Mouse (Mus musculus): ENCODE measurements at regions not wholly inside any gene's neighbourhood (a gene's known extent, or its start where the extent isn't known, plus 50 kb on each side); places are given as distances from the start of the nearest gene placed in this dataset.
"Not testable (repeated sequence)": the region's sequence is repeated elsewhere in the genome, so short reads cannot be mapped to it uniquely, and the experiment has no call there.

- Histone ChIP-seq H3K4me2 (ENCODE audit: low read depth, low read length) (no peak overlapping the region), H3K36me3 (replicated peaks; ENCODE audit: control insufficient read depth, insufficient read depth, low read depth, low read length) (no peaks in the 10 kb centered on the region), H3K27ac (replicated peaks; ENCODE audit: low read depth, low read length) (no peak overlapping the region), H3K27me3 (ENCODE audit: control insufficient read depth, insufficient read depth, low read length) (no peaks in the 10 kb centered on the region), H3K9ac (replicated peaks; ENCODE audit: low read length) (no peak overlapping the region), H3K4me1 (ENCODE audit: control insufficient read depth, insufficient read depth, low read length) (no peaks in the 10 kb centered on the region), H3K4me3 (ENCODE audit: low read depth, low read length) (no peak overlapping the region), H3K9me3 (replicated peaks; ENCODE audit: control insufficient read depth, low read length) (no peaks in the 10 kb centered on the region)
- DNase-seq (ENCODE audit: low spot score), result no peak
- ATAC-seq (replicated peaks; ENCODE audit: insufficient number of reproducible peaks, low FRiP score, low TSS enrichment, low read depth), result no peak
Observed at GRCm38 (mm10) chr13:85901796-85902195, 144.9 kb downstream of the Cox7c start.

DNA sequence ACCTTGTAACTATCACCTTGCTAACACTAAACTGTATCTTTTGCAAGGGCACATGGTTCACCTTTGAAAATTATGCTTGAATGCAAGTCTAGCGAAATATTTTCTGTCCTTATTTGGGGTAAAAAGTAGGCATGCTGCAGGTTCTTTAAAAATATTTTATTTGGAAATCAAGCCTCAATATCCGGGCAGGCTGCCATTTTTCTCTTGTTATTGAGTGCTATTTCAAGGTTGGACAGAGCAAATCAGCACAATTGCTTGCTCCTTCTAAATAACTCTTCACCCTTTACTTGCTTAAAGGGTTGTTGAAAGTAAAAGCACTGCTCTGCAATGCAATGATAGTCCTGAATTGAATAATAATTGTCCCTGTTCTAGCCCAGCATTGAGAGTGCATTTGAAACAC, 149.0 kb downstream of the Cox7c start:
- Histone ChIP-seq H3K4me1 (ENCODE audit: control insufficient read depth, insufficient read depth, low read length) (no peaks in the 10 kb centered on the region), H3K9ac (replicated peaks; ENCODE audit: low read length) (no peak overlapping the region), H3K36me3 (replicated peaks; ENCODE audit: control insufficient read depth, insufficient read depth, low read depth, low read length) (no peaks in the 10 kb centered on the region), H3K9me3 (replicated peaks; ENCODE audit: control insufficient read depth, low read length) (no peaks in the 10 kb centered on the region), H3K27me3 (ENCODE audit: control insufficient read depth, insufficient read depth, low read length) (no peaks in the 10 kb centered on the region), H3K4me2 (ENCODE audit: low read depth, low read length) (no peak overlapping the region), H3K27ac (replicated peaks; ENCODE audit: low read depth, low read length) (no peak overlapping the region), H3K4me3 (ENCODE audit: low read depth, low read length) (no peak overlapping the region)
- WGBS, result 77% methylated on average over 2 of the region's 2 CpGs
- ATAC-seq (replicated peaks; ENCODE audit: insufficient number of reproducible peaks, low FRiP score, low TSS enrichment, low read depth), result no peak
- no peak for DNase-seq (ENCODE audit: low spot score)

DNA sequence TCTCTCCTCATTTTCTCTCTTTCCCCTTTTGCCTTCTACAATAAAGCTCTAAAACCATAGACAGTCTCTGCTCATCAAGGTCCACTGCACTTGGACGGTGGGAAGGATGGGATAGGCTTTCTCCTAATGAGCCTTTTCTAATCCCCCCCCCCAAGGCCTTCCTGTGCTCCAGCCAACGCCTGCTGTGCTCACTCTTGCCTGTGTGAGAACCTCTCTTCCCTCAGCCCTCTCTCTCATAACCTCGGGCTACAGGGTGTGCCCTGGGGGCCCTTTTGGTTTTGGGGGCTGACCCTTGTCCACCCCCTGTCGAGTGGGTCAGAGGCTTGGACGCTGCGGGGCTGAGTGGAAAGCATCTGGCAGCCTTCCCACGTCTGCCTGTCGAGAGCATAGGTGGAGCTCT, 151.6 kb downstream of the Cox7c start:
- H3K36me3 ChIP-seq (replicated peaks; ENCODE audit: control insufficient read depth, insufficient read depth, low read depth, low read length), result no peaks in the 10 kb centered on the region
- no peaks in the 10 kb centered on the region for H3K27me3 ChIP-seq (ENCODE audit: control insufficient read depth, insufficient read depth, low read length)
- no peak for DNase-seq (ENCODE audit: low spot score)
- H3K4me2 ChIP-seq (ENCODE audit: low read depth, low read length), result no peak overlapping the region
- no peak overlapping the region for H3K4me3 ChIP-seq (ENCODE audit: low read depth, low read length)
- no peaks in the 10 kb centered on the region for H3K9me3 ChIP-seq (replicated peaks; ENCODE audit: control insufficient read depth, low read length)
- 29% methylated on average over 8 of the region's 8 CpGs for WGBS
- H3K4me1 ChIP-seq (ENCODE audit: control insufficient read depth, insufficient read depth, low read length), result no peaks in the 10 kb centered on the region
- no peak overlapping the region for H3K9ac ChIP-seq (replicated peaks; ENCODE audit: low read length)
- H3K27ac ChIP-seq (replicated peaks; ENCODE audit: low read depth, low read length), result no peak overlapping the region
- peak; percentile 78; the same call in 1 of the 2 replicates for ATAC-seq (replicated peaks; ENCODE audit: insufficient number of reproducible peaks, low FRiP score, low TSS enrichment, low read depth)

DNA sequence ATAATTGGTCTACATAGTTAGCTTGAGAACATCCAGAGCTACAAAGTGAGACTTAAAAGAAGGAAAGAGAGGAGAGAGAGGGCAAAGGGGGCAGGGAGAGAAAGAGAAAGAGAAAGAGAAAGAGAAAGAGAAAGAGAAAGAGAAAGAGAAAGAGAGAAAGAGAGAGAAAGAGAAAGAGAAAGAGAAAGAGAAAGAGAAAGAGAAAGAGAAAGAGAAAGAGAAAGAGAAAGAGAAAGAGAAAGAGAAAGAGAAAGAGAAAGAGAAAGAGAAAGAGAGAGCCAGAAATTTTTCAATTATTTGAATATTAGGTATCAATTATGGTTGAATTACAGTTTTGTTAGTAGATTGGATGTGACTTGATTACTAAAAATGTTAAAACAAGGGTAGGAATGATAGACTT, 156.9 kb downstream of the Cox7c start:
- H3K9me3 ChIP-seq (replicated peaks; ENCODE audit: control insufficient read depth, low read length); H3K27ac ChIP-seq (replicated peaks; ENCODE audit: low read depth, low read length); DNase-seq (ENCODE audit: low spot score); ATAC-seq (replicated peaks; ENCODE audit: insufficient number of reproducible peaks, low FRiP score, low TSS enrichment, low read depth); H3K27me3 ChIP-seq (ENCODE audit: control insufficient read depth, insufficient read depth, low read length); H3K4me2 ChIP-seq (ENCODE audit: low read depth, low read length); H3K4me1 ChIP-seq (ENCODE audit: control insufficient read depth, insufficient read depth, low read length); H3K36me3 ChIP-seq (replicated peaks; ENCODE audit: control insufficient read depth, insufficient read depth, low read depth, low read length); H3K4me3 ChIP-seq (ENCODE audit: low read depth, low read length); H3K9ac ChIP-seq (replicated peaks; ENCODE audit: low read length): not testable (repeated sequence)

GRCm38 (mm10) chr13:85882817-85883216, 163.9 kb downstream of the Cox7c start:
- Histone ChIP-seq H3K4me1 (ENCODE audit: control insufficient read depth, insufficient read depth, low read length) (no peaks in the 10 kb centered on the region), H3K27me3 (ENCODE audit: control insufficient read depth, insufficient read depth, low read length) (no peaks in the 10 kb centered on the region), H3K9ac (replicated peaks; ENCODE audit: low read length) (no peak overlapping the region), H3K4me3 (ENCODE audit: low read depth, low read length) (no peak overlapping the region), H3K4me2 (ENCODE audit: low read depth, low read length) (no peak overlapping the region), H3K27ac (replicated peaks; ENCODE audit: low read depth, low read length) (no peak overlapping the region), H3K9me3 (replicated peaks; ENCODE audit: control insufficient read depth, low read length) (no peaks in the 10 kb centered on the region), H3K36me3 (replicated peaks; ENCODE audit: control insufficient read depth, insufficient read depth, low read depth, low read length) (no peaks in the 10 kb centered on the region)
- 77% methylated on average over 2 of the region's 2 CpGs for WGBS
- DNase-seq (ENCODE audit: low spot score) (no peak), ATAC-seq (replicated peaks; ENCODE audit: insufficient number of reproducible peaks, low FRiP score, low TSS enrichment, low read depth) (no peak)

- Histone ChIP-seq H3K27ac (replicated peaks; ENCODE audit: low read depth, low read length) (no peak overlapping the region), H3K4me2 (ENCODE audit: low read depth, low read length) (no peak overlapping the region), H3K4me3 (ENCODE audit: low read depth, low read length) (no peak overlapping the region), H3K36me3 (replicated peaks; ENCODE audit: control insufficient read depth, insufficient read depth, low read depth, low read length) (no peaks in the 10 kb centered on the region), H3K9me3 (replicated peaks; ENCODE audit: control insufficient read depth, low read length) (no peaks in the 10 kb centered on the region), H3K4me1 (ENCODE audit: control insufficient read depth, insufficient read depth, low read length) (no peaks in the 10 kb centered on the region), H3K27me3 (ENCODE audit: control insufficient read depth, insufficient read depth, low read length) (no peaks in the 10 kb centered on the region), H3K9ac (replicated peaks; ENCODE audit: low read length) (no peak overlapping the region)
- 89% methylated on average over 2 of the region's 2 CpGs for WGBS
- ATAC-seq (replicated peaks; ENCODE audit: insufficient number of reproducible peaks, low FRiP score, low TSS enrichment, low read depth) (no peak), DNase-seq (ENCODE audit: low spot score) (no peak)
Observed at GRCm38 (mm10) chr13:85863745-85864144, 183.0 kb downstream of the Cox7c start.

GRCm38 (mm10) chr13:85848276-85848675, 198.4 kb downstream of the Cox7c start:
- ATAC-seq (replicated peaks; ENCODE audit: insufficient number of reproducible peaks, low FRiP score, low TSS enrichment, low read depth) (no peak), DNase-seq (ENCODE audit: low spot score) (no peak)
- Histone ChIP-seq H3K4me3 (ENCODE audit: low read depth, low read length) (no peak overlapping the region), H3K36me3 (replicated peaks; ENCODE audit: control insufficient read depth, insufficient read depth, low read depth, low read length) (no peaks in the 10 kb centered on the region), H3K27me3 (ENCODE audit: control insufficient read depth, insufficient read depth, low read length) (no peaks in the 10 kb centered on the region), H3K4me2 (ENCODE audit: low read depth, low read length) (no peak overlapping the region), H3K27ac (replicated peaks; ENCODE audit: low read depth, low read length) (no peak overlapping the region), H3K9me3 (replicated peaks; ENCODE audit: control insufficient read depth, low read length) (no peaks in the 10 kb centered on the region), H3K9ac (replicated peaks; ENCODE audit: low read length) (no peak overlapping the region), H3K4me1 (ENCODE audit: control insufficient read depth, insufficient read depth, low read length) (no peaks in the 10 kb centered on the region)

GRCm38 (mm10) chr13:85829894-85830293, 216.8 kb downstream of the Cox7c start:
- Histone ChIP-seq H3K4me2 (ENCODE audit: low read depth, low read length) (no peak overlapping the region), H3K9ac (replicated peaks; ENCODE audit: low read length) (no peak overlapping the region), H3K9me3 (replicated peaks; ENCODE audit: control insufficient read depth, low read length) (no peaks in the 10 kb centered on the region), H3K4me1 (ENCODE audit: control insufficient read depth, insufficient read depth, low read length) (no peaks in the 10 kb centered on the region), H3K36me3 (replicated peaks; ENCODE audit: control insufficient read depth, insufficient read depth, low read depth, low read length) (no peaks in the 10 kb centered on the region), H3K27me3 (ENCODE audit: control insufficient read depth, insufficient read depth, low read length) (no peaks in the 10 kb centered on the region), H3K4me3 (ENCODE audit: low read depth, low read length) (no peak overlapping the region), H3K27ac (replicated peaks; ENCODE audit: low read depth, low read length) (no peak overlapping the region)
- ATAC-seq (replicated peaks; ENCODE audit: insufficient number of reproducible peaks, low FRiP score, low TSS enrichment, low read depth) (no peak), DNase-seq (ENCODE audit: low spot score) (no peak)
- WGBS, result 90% methylated on average over 1 of the region's 1 CpGs

Measured in embryonic facial prominence, embryonic 11.5 days (tissue).